Mouse (Mus musculus): ENCODE results near the gene Dusp28. TPM values are rescaled to one million over a fixed set of nuclear protein-coding genes. Genes with fewer than 3 reads are reported as not detected.
A peak's percentile ranks its signal among the peaks of the same experiment; 100 is the strongest.

Dusp28 gene
- polyA plus RNA-seq (2015; fragmentation: Nextera tagmentation; extraction: Ambion mirVana) = 16.6 and 17.5 TPM in 2 replicates

- H3K4me2 ChIP-seq = peak within 1 kb of the TSS; percentile 72
- H3K9ac ChIP-seq = peak within 1 kb of the TSS; percentile 70
- peak; percentile 87 for ATAC-seq
- WGBS = under 1% methylated on average over 81 of the region's 81 CpGs
- no peaks in the 10 kb centered on the region for H3K9me3 ChIP-seq (replicated peaks)
- peak within 1 kb of the TSS; percentile 57 for H3K4me3 ChIP-seq
- H3K4me1 ChIP-seq = peaks cover 52% of the 10 kb centered on the region
- peak within 1 kb of the TSS; percentile 80 for H3K27ac ChIP-seq
- H3K36me3 ChIP-seq (ENCODE audit: poor library complexity, severe bottlenecking) = no peaks in the 10 kb centered on the region
- H3K27me3 ChIP-seq = 0 out of 2 replicates have a peak, but pooled peaks cover 6% of the 10 kb centered on the region
Observed at GRCm38 (mm10) chr1:92906779-92907631, at the start of gene Dusp28. TSS of gene Dusp28 (plus strand) at chr1:92906981.

GRCm38 (mm10) chr1:92861503-92861902 lies 45.3 kb upstream of the Dusp28 start:
- Histone ChIP-seq H3K36me3 (ENCODE audit: poor library complexity, severe bottlenecking) (peaks cover 50% of the 10 kb centered on the region), H3K27me3 (no peaks in the 10 kb centered on the region), H3K9ac (no peak overlapping the region), H3K4me1 (peaks cover 9% of the 10 kb centered on the region), H3K4me2 (no peak overlapping the region), H3K4me3 (no peak overlapping the region), H3K9me3 (replicated peaks) (no peaks in the 10 kb centered on the region), H3K27ac (peak overlapping the region; percentile 40; the same call in 1 of the 2 replicates)
- no peak for ATAC-seq
- 73% methylated on average over 6 of the region's 6 CpGs for WGBS

GRCm38 (mm10) chr1:92863268-92863667 lies 43.5 kb upstream of the Dusp28 start:
- Histone ChIP-seq H3K36me3 (ENCODE audit: poor library complexity, severe bottlenecking) (peaks cover 32% of the 10 kb centered on the region), H3K27me3 (no peaks in the 10 kb centered on the region), H3K4me3 (no peak overlapping the region), H3K27ac (no peak overlapping the region), H3K4me2 (no peak overlapping the region), H3K4me1 (peaks cover 9% of the 10 kb centered on the region), H3K9me3 (replicated peaks) (no peaks in the 10 kb centered on the region), H3K9ac (no peak overlapping the region)
- WGBS = 88% methylated on average over 4 of the region's 4 CpGs
- no peak for ATAC-seq

- Histone ChIP-seq H3K9me3 (replicated peaks) (no peaks in the 10 kb centered on the region), H3K4me1 (peaks cover 9% of the 10 kb centered on the region), H3K27ac (no peak overlapping the region), H3K27me3 (no peaks in the 10 kb centered on the region), H3K36me3 (ENCODE audit: poor library complexity, severe bottlenecking) (peaks cover 3% of the 10 kb centered on the region; the same call in 1 of the 2 replicates), H3K4me3 (no peak overlapping the region), H3K4me2 (no peak overlapping the region), H3K9ac (no peak overlapping the region)
- WGBS = 67% methylated on average over 2 of the region's 2 CpGs
- ATAC-seq = no peak
Observed at GRCm38 (mm10) chr1:92866170-92866569, 40.6 kb upstream of the Dusp28 start.

- no peaks in the 10 kb centered on the region for H3K36me3 ChIP-seq (ENCODE audit: poor library complexity, severe bottlenecking)
- no peak overlapping the region for H3K9ac ChIP-seq
- ATAC-seq = no peak
- H3K4me1 ChIP-seq = peaks cover 9% of the 10 kb centered on the region
- H3K4me2 ChIP-seq = no peak overlapping the region
- no peak overlapping the region for H3K4me3 ChIP-seq
- WGBS = 73% methylated on average over 2 of the region's 2 CpGs
- no peaks in the 10 kb centered on the region for H3K9me3 ChIP-seq (replicated peaks)
- no peaks in the 10 kb centered on the region for H3K27me3 ChIP-seq
- no peak overlapping the region for H3K27ac ChIP-seq
Observed at GRCm38 (mm10) chr1:92869985-92870384, 36.8 kb upstream of the Dusp28 start.

- no peak overlapping the region for H3K4me2 ChIP-seq
- no peak overlapping the region for H3K9ac ChIP-seq
- no peak overlapping the region for H3K4me3 ChIP-seq
- 89% methylated on average over 7 of the region's 7 CpGs for WGBS
- no peaks in the 10 kb centered on the region for H3K36me3 ChIP-seq (ENCODE audit: poor library complexity, severe bottlenecking)
- H3K27ac ChIP-seq = no peak overlapping the region
- H3K27me3 ChIP-seq = no peaks in the 10 kb centered on the region
- H3K9me3 ChIP-seq (replicated peaks) = no peaks in the 10 kb centered on the region
- no peaks in the 10 kb centered on the region for H3K4me1 ChIP-seq
- no peak for ATAC-seq
Observed at GRCm38 (mm10) chr1:92872666-92873065, 34.1 kb upstream of the Dusp28 start.

GRCm38 (mm10) chr1:92874011-92874410 lies 32.8 kb upstream of the Dusp28 start:
- no peak for ATAC-seq
- Histone ChIP-seq H3K4me2 (no peak overlapping the region), H3K36me3 (ENCODE audit: poor library complexity, severe bottlenecking) (no peaks in the 10 kb centered on the region), H3K27me3 (no peaks in the 10 kb centered on the region), H3K9me3 (replicated peaks) (no peaks in the 10 kb centered on the region), H3K4me1 (no peaks in the 10 kb centered on the region), H3K27ac (no peak overlapping the region), H3K9ac (no peak overlapping the region), H3K4me3 (no peak overlapping the region)
- 35% methylated on average over 3 of the region's 3 CpGs for WGBS

- no peak overlapping the region for H3K9ac ChIP-seq
- H3K4me3 ChIP-seq = no peak overlapping the region
- no peaks in the 10 kb centered on the region for H3K36me3 ChIP-seq (ENCODE audit: poor library complexity, severe bottlenecking)
- no peaks in the 10 kb centered on the region for H3K4me1 ChIP-seq
- H3K4me2 ChIP-seq = no peak overlapping the region
- no peak overlapping the region for H3K27ac ChIP-seq
- 88% methylated on average over 8 of the region's 8 CpGs for WGBS
- H3K27me3 ChIP-seq = no peaks in the 10 kb centered on the region
- no peak for ATAC-seq
- H3K9me3 ChIP-seq (replicated peaks) = no peaks in the 10 kb centered on the region
Observed at GRCm38 (mm10) chr1:92875360-92876111, 31.2 kb upstream of the Dusp28 start.

GRCm38 (mm10) chr1:92877431-92877978 lies 29.3 kb upstream of the Dusp28 start:
- Histone ChIP-seq H3K36me3 (ENCODE audit: poor library complexity, severe bottlenecking) (no peaks in the 10 kb centered on the region), H3K27me3 (no peaks in the 10 kb centered on the region), H3K27ac (no peak overlapping the region), H3K4me3 (no peak overlapping the region), H3K9ac (no peak overlapping the region), H3K4me1 (no peaks in the 10 kb centered on the region), H3K4me2 (no peak overlapping the region), H3K9me3 (replicated peaks) (no peaks in the 10 kb centered on the region)
- ATAC-seq = no peak
- WGBS = 68% methylated on average over 12 of the region's 12 CpGs

GRCm38 (mm10) chr1:92878066-92878741 lies 28.6 kb upstream of the Dusp28 start:
- Histone ChIP-seq H3K4me1 (no peaks in the 10 kb centered on the region), H3K27me3 (no peaks in the 10 kb centered on the region), H3K4me2 (no peak overlapping the region), H3K9me3 (replicated peaks) (no peaks in the 10 kb centered on the region), H3K36me3 (ENCODE audit: poor library complexity, severe bottlenecking) (no peaks in the 10 kb centered on the region), H3K9ac (no peak overlapping the region), H3K27ac (no peak overlapping the region), H3K4me3 (no peak overlapping the region)
- no peak for ATAC-seq
- 88% methylated on average over 13 of the region's 13 CpGs for WGBS

- Histone ChIP-seq H3K27ac (no peak overlapping the region), H3K4me1 (no peaks in the 10 kb centered on the region), H3K9ac (no peak overlapping the region), H3K9me3 (replicated peaks) (no peaks in the 10 kb centered on the region), H3K36me3 (ENCODE audit: poor library complexity, severe bottlenecking) (no peaks in the 10 kb centered on the region), H3K4me2 (no peak overlapping the region), H3K27me3 (no peaks in the 10 kb centered on the region), H3K4me3 (no peak overlapping the region)
- 85% methylated on average over 12 of the region's 12 CpGs for WGBS
- peak; percentile 53; the same call in 1 of the 2 replicates for ATAC-seq
Observed at GRCm38 (mm10) chr1:92879266-92879665, 27.5 kb upstream of the Dusp28 start.
